Mouse (Mus musculus) heart, adult 2 months (tissue): ENCODE results near the gene Itgb1. TPM values are rescaled to one million over a fixed set of nuclear protein-coding genes. Genes with fewer than 3 reads are reported as not detected.

Experiments
- DNase-seq, 2 experiments: peaks; one replicate each; pipeline ENCODE4 v3.0.0; 2021
- H3K27ac ChIP-seq: fragments of 200-600 bp; 2 replicates; pipeline ENCODE4 v1.8.1; 2022
- H3K27me3 ChIP-seq: fragments of 200-500 bp; 2 replicates; pipeline ENCODE4 v1.6.1; 2012; ENCODE audit warnings: mild to moderate bottlenecking, low read length, inconsistent platforms, mixed read lengths; ENCODE audit not compliant: control insufficient read depth, insufficient read depth
- H3K36me3 ChIP-seq: fragments of 200-500 bp; 2 replicates; pipeline ENCODE4 v1.6.1; 2012; ENCODE audit warnings: low read length, inconsistent platforms; ENCODE audit not compliant: control insufficient read depth, insufficient read depth
- H3K4me1 ChIP-seq: fragments of 200-500 bp; 2 replicates; pipeline ENCODE4 v1.6.1; 2011; ENCODE audit warnings: low read length; ENCODE audit not compliant: control insufficient read depth, insufficient read depth
- H3K4me3 ChIP-seq: fragments of 200-600 bp; 2 replicates; pipeline ENCODE4 v1.8.1; 2022
- H3K79me2 ChIP-seq: fragments of 200-500 bp; replicated peaks from 2 replicates; pipeline ENCODE4 v1.6.1; 2012; ENCODE audit warnings: mild to moderate bottlenecking, inconsistent platforms, low read length, moderate library complexity, mixed read lengths; ENCODE audit not compliant: control insufficient read depth, insufficient read depth
- H3K9ac ChIP-seq: fragments of 200-500 bp; 2 replicates; pipeline ENCODE4 v1.6.1; 2012; ENCODE audit warnings: low read depth, mild to moderate bottlenecking, control low read depth, inconsistent platforms, low read length, mixed read lengths
- CTCF ChIP-seq: fragments of 200-600 bp; IDR thresholded peaks from 2 replicates; pipeline ENCODE4 v1.8.1; 2022; ENCODE audit warnings: antibody characterized with exemption, mild to moderate bottlenecking, moderate library complexity
- EP300 ChIP-seq: fragments of 200-500 bp; IDR thresholded peaks from 2 replicates; pipeline ENCODE4 v1.6.1; 2011; ENCODE audit warnings: low read depth, low read length, control low read depth; ENCODE audit not compliant: insufficient read depth
- POLR2A ChIP-seq: fragments of 200-500 bp; IDR thresholded peaks from 2 replicates; pipeline ENCODE4 v1.6.1; 2011; ENCODE audit warnings: mild to moderate bottlenecking, low read depth, low read length, control low read depth; ENCODE audit not compliant: insufficient read depth
- WGBS: fragments of 180-500 bp; shearing (Covaris S2); methylation state at CpG from one replicate; pipeline ENCODE4 v1.1.7; 2018; 5-methylcytosine and 5-hydroxymethylcytosine counted together
- intact Hi-C: fragments of 180-260 bp; cut with DNase I; formaldehyde crosslinking; loops from one replicate; pipeline ENCODE4 v1.15.1; 2025
- polyA plus RNA-seq: library from polyadenylated mRNA; depleted of rRNA; stranded (reverse); fragments of >200 nt; gene quantifications from 2 replicates; pipeline ENCODE4 v1.2.3, GENCODE M21; 2012; rRNA removed
- total RNA-seq, 2 experiments: library from RNA; stranded (reverse); gene quantifications; 2 replicates each; pipeline ENCODE4 v1.2.3; 2021

Gene Itgb1
- total and polyA plus RNA-seq, 3 experiments, result 80.5 to 365 (median 338) TPM

- no peak for DNase-seq
- no peak overlapping the region for H3K27ac ChIP-seq
- no peak overlapping the region for H3K4me3 ChIP-seq
- TF ChIP-seq POLR2A (no peak), CTCF (no peak), EP300 (no peak)
- H3K4me1 ChIP-seq, result no peaks in the 10 kb centered on the region
- H3K36me3 ChIP-seq, result no peaks in the 10 kb centered on the region; the same call in none of the 2 replicates
- no peak overlapping the region for H3K9ac ChIP-seq
- intact Hi-C loops, result no loop called here
- H3K79me2 ChIP-seq, result no peaks in the 10 kb centered on the region
- H3K27me3 ChIP-seq, result no peaks in the 10 kb centered on the region
- 82% methylated on average over 3 of the region's 3 CpGs for WGBS
These were observed 48.7 kb downstream of the Itgb1 start for GRCm38 (mm10) chr8:128734118-128734517.

GRCm38 (mm10) chr8:128735692-128736091 lies 50.2 kb downstream of the Itgb1 start:
- 98% methylated on average over 3 of the region's 3 CpGs for WGBS

More at GRCm38 (mm10) chr8:128735692-128736091, 50.2 kb downstream of the Itgb1 start:
- no peaks in the 10 kb centered on the region for H3K27me3 ChIP-seq
- no peak overlapping the region for H3K4me3 ChIP-seq
- TF ChIP-seq EP300, result no peak
- TF ChIP-seq CTCF, result no peak
- no peak for TF ChIP-seq POLR2A
- no peaks in the 10 kb centered on the region for H3K79me2 ChIP-seq
- no peak overlapping the region for H3K27ac ChIP-seq
- no peak overlapping the region for H3K9ac ChIP-seq
- intact Hi-C loops, result no loop called here
- no peaks in the 10 kb centered on the region; the same call in none of the 2 replicates for H3K36me3 ChIP-seq
- no peak for DNase-seq
- no peaks in the 10 kb centered on the region for H3K4me1 ChIP-seq

Other genes with a start within 250 kb of the Itgb1 start
- not detected for gene Gm3952, start 113.0 kb downstream of the Itgb1 start, total RNA-seq
- not detected in 2 replicates for gene Gm3952, start 113.0 kb downstream of the Itgb1 start, polyA plus RNA-seq